Mouse (Mus musculus) ovary, adult 18-20 months (tissue): ENCODE measurements around the gene Pbx1.

Experiments
- DNase-seq: peaks from one replicate; pipeline ENCODE4 v3.0.0; 2022; ENCODE audit warnings: low spot score, mixed read lengths

The Pbx1 gene

DNA sequence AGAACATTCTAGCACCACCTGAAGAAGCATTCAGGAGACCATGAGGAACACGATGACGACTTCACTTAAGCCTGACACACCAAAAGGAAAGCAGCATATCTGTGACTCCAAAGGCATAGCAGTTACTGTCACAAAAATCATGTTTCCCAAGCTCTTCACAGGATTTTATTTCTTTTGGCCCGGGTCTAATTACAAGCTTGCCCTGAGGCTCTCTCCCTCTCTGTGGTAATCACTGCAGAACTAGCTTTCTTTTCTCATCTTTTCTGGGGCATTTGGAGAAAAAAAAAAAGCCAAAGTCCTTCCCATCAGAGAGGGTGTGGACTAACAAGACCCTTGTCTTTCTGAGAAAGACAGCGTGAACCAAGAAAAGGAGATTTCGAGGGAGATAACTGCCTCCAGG lies 87.8 kb downstream of the Pbx1 start:
- no peak for DNase-seq

DNA sequence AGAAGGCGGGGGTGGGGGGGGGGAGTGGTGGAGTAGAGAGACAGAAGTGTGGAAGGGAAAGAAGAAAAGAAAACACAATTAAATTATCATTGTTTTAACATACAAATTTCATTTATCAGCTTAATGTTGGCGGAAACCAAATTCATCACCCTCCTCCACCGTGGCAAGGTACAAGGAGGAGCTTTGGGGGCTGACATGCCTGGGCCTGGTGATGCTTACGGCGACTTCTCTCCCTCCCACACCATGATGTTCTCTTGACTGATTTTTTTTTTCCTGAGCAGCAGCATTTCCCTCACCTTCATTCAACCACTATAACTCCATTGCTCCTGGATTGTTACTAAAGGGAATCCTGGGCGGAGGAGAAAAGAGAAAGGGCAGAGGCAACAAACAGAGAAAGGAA lies 89.8 kb downstream of the Pbx1 start:
- DNase-seq, result no peak

DNA sequence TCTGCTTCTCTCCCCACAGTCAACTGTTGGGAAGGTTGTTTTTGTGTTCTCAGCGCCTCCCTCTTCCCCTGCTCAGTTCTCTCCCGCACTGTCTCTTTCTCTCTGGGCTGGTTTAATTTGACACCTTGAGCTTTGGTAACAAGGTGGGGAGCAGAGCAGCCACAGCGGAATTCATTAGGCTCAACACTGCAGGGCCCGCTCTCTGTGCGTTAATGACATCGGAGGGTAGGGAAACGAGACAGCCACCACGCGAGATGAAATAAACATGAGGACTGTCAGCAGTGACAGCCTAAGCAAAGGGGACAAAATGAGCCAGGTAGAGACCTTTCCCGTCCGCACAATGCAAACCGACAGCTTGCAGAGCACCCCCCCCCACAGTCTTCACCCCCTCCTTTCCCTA lies 90.2 kb downstream of the Pbx1 start:
- no peak for DNase-seq

DNA sequence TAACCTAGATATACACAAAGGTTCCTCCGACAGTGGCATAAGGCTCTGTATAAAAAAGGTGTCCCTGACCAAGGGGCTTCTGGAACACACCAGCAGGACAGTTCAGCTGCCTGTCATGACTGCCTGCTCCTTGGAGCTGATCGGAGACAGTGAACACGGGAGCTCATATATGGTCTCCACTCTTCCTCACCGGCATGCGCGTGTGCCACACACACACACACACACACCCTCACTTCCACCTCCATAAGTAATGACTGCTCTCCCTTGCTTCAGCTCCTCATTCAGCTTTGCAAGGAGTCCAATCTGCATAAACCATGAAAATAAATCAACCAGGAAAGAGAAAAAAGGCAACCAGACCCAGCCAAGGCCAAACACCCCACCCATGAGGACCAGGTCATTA lies 90.7 kb downstream of the Pbx1 start:
- no peak for DNase-seq

DNA sequence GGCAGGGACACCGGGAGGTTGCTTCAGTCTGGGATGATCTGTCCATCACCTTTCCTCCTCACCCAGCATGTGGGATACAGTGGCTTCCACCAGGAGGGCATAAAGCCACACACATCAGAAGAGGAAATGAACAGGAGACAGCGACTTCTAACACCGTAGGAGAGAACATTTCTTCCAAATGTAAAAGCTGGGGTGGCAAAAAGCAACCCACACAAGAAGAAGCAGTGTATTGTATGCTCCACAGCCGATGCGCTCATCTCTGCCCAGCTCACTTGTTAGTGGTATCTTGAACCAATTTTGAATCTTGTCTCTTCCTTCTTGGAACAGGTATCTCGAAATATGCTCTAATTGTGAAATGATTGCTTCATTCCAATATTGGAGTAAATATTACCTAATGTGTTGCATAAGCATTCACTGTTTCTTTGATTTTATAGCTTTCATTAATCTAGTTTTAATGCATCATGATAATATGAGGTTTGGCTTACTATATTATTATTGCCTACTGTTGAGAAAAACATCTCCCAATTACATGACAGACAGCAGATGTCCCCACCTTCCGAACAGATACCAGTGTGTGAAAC lies 95.7 kb downstream of the Pbx1 start:
- no peak for DNase-seq

DNA sequence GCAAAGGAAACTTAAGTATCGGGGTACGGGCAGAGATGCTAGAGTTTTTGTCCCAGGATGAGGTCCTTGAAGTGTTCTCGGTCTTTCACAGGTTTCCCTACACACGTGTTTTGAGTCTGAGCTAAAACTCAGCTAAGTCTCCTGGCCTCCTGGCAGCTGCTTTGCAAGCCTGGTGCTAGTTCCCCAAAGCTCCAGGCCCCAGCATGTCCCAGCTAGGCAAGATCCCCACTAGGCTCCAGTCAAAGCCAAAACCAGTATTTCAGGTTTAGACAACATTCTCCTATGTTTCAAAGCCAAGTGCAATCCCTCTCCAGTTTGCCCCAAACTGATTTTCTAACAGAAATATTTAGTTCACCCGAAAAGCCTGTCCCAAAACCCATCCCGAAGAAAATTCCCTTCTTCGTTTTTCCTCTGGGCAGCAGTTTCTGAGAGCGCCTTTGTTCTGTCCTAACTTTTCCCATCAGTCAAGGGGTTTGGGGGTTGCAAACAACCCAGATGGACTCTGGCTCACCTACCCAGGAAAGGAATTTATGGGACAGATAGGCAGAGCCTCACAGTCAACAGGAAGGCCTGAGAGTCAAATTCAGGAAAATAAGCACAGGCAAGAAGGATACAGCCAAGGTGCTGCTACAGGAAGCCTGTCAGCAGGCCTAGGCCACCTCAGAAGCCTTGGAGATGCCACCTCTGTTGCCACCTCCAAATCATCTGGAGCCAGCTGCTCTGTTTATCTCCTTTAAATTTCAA lies 97.1 kb downstream of the Pbx1 start:
- DNase-seq, result no peak

DNA sequence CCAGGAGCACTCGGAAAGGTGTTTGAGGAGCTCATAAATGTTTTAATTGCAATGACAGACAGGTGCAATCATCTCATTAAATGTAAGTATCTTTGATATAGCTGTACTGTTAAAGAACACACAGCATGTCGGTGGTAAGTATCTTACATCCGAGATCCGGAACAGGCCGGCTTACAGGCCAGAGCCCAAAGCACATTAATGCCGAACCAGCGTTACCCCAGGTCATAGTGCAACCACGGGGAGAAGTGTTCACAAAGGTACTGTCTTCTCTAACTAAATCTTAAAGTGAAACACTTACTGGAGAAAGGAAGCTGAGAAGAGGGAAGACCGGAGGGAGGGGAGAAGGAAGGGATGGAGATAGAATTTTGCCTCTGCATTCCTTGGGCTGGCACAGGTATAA lies 100.0 kb downstream of the Pbx1 start:
- DNase-seq, result no peak

DNA sequence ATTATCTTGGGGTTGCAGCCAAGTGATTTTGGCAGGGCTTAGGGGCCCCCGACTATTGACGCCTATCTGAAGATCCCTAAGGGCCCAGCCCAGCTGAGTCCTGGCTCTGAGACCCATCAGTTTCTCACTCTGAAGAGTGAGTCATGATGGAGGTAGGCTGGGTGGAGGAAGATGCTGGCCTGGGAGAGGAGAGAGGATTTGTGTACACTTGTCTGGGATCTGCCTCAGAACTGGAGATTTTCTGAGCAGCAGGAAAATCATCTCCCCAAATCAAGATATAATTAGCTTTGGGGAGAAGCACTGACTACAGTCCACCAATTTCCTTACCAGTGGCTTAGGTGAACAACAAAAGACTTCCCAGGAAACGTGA lies 103.8 kb downstream of the Pbx1 start:
- no peak for DNase-seq

DNA sequence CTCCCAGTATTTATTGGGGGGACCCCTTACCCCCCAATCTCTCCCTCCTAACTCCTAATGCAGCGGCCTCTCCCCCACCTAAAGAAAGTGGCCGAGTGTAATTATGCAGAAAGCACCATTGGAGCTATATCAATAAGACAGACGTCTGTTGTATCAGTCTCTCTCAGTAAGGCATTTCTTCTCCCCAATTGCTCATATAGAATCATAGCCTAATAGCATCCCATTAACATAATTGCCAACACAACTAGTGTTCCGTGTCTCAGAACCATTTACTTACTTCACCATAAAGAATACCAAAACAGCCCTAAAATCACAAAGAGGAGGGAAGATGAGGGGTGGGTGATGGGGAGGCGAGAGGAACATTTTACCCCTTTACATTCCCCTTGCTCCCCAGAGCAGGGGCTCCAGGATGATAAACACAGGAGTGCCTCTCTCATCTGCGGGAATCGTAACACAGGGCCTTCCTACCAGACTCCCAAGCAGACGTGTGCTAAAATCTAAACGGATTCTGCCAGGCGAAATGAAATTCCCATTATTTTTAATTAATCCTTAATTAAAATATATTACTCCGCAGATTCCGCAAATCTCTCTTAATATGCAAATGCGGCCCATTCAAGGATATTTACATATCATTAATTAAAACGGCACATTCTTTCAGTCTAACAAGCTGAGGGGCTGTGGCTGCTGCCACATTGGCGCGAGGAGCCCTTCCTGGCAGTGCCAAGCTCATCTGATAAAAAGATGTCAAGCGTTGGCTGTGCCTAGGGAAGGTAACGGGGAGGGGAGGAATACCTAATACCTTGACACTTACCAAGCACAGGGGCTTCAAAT lies 104.5 kb downstream of the Pbx1 start:
- no peak for DNase-seq

DNA sequence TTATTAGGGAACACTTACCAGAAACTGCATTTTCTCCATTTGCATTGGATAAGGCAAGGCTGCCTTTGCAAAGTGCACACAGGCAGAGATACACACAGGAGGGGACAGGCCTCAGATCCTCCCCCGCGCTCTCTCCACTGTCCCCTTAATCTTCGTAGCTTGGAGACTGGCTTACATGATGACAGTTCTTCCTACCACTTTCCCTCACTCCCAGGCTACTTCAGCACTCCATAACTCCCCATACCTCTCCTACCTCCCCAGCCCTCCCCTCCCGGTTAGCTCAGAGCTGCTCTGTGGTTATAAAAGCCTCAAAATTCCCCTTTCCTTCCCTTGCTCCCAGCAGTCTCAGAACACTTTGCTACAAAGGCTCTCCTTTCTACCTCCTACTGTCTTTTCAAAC lies 106.3 kb downstream of the Pbx1 start:
- no peak for DNase-seq

DNA sequence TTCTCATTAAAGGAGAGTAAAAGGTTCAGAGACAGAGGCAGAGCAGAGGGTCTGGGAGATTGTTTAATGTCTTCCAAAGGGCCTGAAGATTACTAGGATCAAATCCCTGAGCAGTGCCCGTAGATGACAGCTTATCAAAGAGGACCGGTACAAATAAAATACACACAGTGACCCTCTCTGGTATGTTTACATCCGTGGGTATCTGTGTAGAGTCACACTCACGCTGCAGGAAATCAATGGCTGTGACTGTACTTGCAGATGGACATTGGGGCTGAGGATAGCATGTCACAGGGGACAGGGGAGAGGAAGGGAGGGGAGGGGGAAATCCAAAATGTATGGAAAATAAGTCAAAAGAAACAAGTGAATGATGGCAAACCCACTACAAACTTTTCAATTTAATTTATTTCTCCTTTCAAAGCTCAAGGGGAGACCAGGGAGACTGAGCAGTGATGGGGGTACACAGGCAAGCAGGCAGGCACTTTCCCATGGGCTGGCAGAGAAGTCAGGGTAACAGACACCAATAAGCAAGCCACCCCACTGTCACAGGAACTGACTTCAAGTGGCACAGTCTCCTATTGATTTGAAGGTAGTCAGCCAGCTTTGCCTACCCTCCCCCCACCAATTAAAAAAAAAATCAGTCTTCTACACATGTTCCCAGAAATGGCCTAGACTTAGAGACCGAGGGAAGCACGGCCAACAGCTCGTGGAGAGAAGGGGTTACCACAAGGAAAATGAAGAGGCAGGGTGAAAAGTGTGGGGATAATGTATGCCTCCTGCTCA lies 107.6 kb downstream of the Pbx1 start:
- no peak for DNase-seq

DNA sequence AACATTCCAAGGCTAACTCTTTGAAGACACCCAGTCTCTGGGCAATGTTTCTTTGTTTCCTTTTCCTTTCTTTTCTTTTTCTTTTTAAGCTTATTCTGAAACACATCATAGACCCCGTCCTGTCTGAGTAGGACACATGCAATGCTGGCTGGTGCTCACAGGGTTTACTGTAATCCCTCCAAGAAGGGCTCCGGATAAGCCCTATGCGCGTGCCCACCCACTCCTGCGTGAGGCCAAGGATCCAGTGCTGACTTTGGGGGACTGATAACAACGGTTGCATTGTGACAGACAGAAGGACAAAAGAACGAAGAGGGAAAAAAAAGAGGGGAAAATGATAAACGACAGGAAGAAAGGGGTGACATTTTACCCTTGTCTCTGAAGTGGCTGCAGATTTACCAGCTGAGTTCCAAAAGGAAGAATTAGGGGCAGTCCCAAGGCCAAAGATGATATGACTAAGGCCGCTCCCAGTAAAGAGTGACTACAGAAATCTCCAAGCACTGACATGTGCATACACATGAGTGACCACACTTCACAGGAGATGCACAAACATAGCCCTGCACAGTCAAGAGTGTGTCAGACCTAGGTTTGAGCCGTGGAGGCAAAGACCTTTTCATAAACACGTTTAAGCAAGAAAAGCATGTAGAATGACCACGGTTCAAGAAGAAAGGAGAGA lies 108.5 kb downstream of the Pbx1 start:
- DNase-seq, result no peak

DNA sequence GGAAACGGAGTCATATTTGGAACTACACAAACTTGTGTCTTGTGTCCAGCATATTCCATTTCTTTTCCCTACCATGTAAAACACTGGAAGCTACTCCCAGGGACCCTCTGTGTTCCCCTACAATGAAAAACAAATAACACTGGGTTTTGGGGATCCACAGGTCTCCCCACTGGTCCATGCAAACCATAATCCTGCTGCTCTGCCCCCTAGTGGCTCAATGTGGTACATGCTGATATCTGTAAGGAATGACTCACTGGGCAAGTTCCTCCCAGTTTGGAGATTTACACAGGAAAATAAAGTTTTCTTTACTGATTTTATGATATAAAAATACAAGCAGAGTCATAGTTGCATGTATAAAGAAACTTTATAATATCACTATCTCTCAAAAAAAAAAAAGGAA lies 109.2 kb downstream of the Pbx1 start:
- no peak for DNase-seq

DNA sequence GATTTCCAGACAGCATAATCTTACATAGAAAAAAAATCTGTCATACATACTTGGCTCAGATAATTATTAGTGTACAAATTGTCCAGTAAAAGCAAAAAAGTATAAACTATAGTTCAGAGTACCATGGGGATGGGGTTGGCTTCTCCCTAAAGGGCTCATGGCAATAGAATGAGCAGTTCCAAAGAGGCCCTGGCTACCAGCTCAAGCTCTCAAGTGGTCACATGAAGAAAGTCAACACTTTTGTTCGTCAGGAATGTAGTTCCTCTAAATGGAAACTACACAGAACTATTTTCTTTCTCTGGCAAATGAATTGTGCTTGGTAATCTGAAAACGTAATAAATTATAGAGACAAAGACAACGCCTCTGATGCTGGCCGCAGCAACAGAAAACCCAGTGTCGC lies 112.4 kb downstream of the Pbx1 start:
- DNase-seq, result no peak

DNA sequence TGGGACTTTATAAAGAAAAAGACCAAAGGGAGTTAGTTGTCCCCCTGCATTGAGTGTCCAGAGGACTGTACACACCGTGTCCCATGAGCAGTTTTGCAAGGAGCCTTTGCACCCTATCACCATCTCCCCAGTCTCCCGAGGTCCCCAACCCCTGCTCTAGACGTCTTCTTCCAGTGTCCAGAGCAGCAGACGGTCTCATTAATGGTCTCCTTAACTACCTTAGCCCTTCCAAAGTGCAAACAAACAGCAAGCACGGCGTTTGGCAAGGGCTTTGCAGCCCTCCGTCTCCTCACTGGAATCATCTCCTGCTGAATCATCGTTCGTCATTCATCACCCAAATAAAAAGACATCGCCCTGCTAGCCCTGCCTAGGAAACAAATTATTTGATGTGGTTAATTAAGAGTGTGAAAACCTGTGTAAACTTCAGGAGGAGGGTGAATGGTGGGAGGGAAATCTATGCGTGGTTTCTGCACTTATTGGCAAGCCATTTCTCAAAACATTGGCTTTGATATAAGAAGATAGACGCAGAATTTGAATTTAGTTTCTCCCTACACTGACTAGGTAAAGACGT lies 113.1 kb downstream of the Pbx1 start:
- DNase-seq, result no peak

DNA sequence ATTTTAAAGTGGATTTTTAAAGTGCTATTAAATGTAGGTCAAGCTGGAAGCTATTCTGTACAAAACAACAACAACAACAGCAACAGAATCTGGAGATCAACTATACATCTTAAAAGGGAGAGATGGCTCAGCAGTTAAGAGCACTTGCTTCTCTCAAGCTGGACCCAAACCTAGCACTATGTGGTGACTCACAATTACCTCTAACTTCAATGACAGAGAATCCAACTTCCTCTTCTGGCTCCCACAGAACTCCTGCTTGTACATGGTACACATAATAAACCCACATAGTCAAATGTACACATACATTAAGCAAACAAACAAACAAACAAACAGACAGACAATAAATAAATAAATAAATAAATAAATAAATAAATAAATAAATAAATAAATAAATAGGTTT lies 118.3 kb downstream of the Pbx1 start:
- DNase-seq, result no peak

DNA sequence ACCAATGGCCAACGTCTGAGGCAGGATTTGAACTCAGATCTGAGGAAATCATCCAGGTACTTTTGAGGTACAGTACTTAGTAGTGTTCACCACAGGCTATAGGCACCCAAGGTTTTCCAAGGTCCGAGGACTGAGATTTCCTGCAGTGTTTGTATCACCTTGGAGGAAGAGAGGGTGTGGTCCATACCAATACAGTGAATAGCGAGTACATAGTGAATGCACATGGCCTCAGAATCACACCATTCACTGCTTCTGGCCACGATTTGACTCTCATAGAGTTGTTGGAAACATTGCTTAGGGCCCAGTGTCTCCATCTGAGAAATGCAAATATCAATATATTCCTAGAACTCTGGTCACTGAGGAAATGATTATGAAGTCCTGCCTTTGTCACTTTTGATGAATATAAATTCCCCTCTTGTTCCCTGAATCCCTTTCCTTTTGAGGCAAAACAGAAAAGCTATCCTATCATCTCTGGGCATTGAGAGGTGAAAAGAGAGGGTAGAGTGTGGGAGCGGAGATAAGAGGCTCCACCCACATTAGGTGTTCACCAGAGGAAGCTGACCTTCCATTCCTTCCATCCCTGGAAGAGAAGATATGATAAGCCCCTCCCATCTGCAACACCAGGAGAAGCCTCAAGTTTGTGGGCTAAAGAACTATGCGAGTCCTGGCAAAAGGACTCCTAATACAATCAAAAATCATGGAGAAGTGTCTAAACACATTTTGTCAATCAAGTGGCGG lies 119.2 kb downstream of the Pbx1 start:
- DNase-seq, result no peak

DNA sequence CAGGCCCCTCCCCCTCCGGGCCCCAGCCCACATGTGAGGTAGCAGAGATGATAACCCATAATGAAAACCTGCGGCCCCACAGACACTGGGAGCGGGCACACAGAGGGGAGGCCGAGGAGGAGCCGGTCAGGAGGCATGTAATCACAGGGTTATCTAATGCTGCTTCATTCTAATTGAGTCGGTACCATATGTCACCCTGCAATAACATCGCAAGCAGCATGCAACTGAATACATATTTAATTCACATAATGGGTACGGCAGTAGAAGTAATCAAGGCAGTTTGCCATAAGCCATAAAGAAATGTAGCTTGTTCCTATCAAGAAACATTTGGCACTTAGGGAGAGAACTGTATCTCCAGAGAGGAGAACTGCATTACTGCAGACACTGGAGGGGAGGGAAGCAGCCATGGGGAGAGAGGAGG lies 123.0 kb downstream of the Pbx1 start:
- no peak for DNase-seq

DNA sequence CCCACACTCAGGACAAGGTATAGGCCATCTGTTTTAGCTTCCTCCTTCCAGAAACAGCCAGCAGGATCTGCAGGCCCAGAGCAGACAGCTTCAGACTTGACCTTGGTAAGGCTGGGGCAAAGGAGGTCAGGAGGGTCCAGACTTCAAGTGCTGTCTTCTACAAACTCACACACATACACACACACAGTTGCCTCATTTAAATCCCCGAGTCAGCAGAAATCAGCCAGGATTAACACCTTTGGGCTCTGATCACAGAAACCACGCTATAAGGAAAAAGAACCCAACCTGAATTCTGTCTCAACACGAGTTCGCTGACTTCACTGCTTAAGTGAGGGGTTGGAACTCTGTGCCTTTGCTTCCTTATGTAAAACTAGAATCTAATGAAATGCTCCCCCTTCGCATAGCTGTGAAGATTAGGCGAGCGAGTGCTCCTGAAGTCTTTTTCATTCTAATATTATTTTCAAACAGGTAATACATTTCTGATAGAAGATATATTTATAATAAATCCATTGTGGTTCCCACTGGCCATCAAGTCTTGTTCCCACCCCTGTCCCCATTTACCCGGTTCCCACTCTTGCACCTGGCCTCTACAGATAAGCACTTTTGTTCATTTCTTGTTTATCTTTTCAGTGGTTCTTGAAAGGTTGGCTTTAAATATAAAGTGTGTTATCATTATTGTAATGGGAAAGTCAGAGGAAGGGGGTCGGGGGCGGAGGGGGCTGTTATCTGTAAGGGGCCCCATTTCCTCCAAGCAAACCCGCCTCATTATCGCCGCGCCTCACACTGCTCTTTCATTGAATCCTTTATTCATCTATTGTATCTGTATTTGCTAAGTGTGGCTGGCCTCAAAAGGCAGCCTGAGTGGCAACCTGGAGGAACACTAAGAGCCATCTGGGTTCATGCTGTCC lies 124.5 kb downstream of the Pbx1 start:
- no peak for DNase-seq

DNA sequence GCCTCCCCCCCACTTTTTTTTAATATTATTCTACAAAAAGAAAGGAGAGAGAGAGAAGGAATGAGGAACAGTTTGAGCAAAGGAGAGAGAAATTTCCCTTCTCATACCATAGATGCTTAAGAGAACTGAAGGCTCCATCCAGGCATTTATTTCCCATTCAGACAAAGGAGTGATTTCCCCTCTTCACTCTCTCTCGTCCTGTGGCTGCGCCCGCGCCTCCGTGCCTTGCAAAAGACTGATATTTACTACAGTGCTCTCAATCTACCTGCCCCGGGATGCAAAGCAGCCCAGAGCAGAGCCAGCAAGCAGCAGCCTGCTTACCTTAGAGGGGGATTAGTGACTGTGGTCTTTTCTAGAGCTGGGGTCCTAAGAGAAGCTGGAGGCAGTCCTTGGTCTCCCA lies 131.6 kb downstream of the Pbx1 start:
- no peak for DNase-seq
